Mouse (Mus musculus): ENCODE measurements around the gene Gapvd1. TPM values are rescaled to one million over a fixed set of nuclear protein-coding genes. Genes with fewer than 3 reads are reported as not detected.

Gapvd1 gene
- total RNA-seq, 2 experiments from 2014 or later: 93.3 to 109 TPM

- no peak for DNase-seq (ENCODE audit: low spot score in 2 of 2)
- intact Hi-C loops (cut with DNase I): loop anchor here (10.0 kb wide), 1 partner anchor 821 kb away; no protein-coding TSS in a partner anchor
These were observed 109.0 kb downstream of the Gapvd1 start for GRCm38 (mm10) chr2:34645851-34646540.

- intact Hi-C loops (cut with DNase I): loop anchor here (10.0 kb wide), 1 partner anchor 820 kb away; no protein-coding TSS in a partner anchor
- DNase-seq (ENCODE audit: low spot score in 2 of 2): no peak
These were observed 110.2 kb downstream of the Gapvd1 start for GRCm38 (mm10) chr2:34644571-34645526.

- intact Hi-C loops (cut with DNase I): loop anchor here (10.0 kb wide), 1 partner anchor 818 kb away; no protein-coding TSS in a partner anchor
- DNase-seq (ENCODE audit: low spot score in 2 of 2): no peak
These were observed 112.7 kb downstream of the Gapvd1 start for GRCm38 (mm10) chr2:34642351-34642750.

- intact Hi-C loops (cut with DNase I): loop anchor here (2.0 to 10.0 kb wide), 2 partner anchors 665 to 815 kb away; no protein-coding TSS in a partner anchor
- no peak for DNase-seq (ENCODE audit: low spot score in 2 of 2)
These were observed 115.3 kb downstream of the Gapvd1 start for GRCm38 (mm10) chr2:34639725-34640124.

GRCm38 (mm10) chr2:34638955-34639650 is 115.9 kb downstream of the Gapvd1 start:
- peak; percentile 78 for DNase-seq (ENCODE audit: low spot score in 2 of 2)
- intact Hi-C loops (cut with DNase I): loop anchor here (2.0 kb wide), 1 partner anchor 664 kb away; no protein-coding TSS in a partner anchor

GRCm38 (mm10) chr2:34635249-34636165 is 119.5 kb downstream of the Gapvd1 start:
- DNase-seq (ENCODE audit: low spot score in 2 of 2): no peak
- intact Hi-C loops (cut with DNase I): no loop called here

- no peak for DNase-seq (ENCODE audit: low spot score in 2 of 2)
- intact Hi-C loops (cut with DNase I): no loop called here
These were observed 123.0 kb downstream of the Gapvd1 start for GRCm38 (mm10) chr2:34632051-34632450.

GRCm38 (mm10) chr2:34630445-34630844 is 124.6 kb downstream of the Gapvd1 start:
- no peak for DNase-seq (ENCODE audit: low spot score in 2 of 2)
- intact Hi-C loops (cut with DNase I): no loop called here

GRCm38 (mm10) chr2:34629758-34630157 is 125.3 kb downstream of the Gapvd1 start:
- intact Hi-C loops (cut with DNase I): no loop called here
- DNase-seq (ENCODE audit: low spot score in 2 of 2): no peak

- DNase-seq (ENCODE audit: low spot score in 2 of 2): no peak
- intact Hi-C loops (cut with DNase I): no loop called here
These were observed 126.0 kb downstream of the Gapvd1 start for GRCm38 (mm10) chr2:34628903-34629540.

GRCm38 (mm10) chr2:34627328-34628226 is 127.5 kb downstream of the Gapvd1 start:
- no peak for DNase-seq (ENCODE audit: low spot score in 2 of 2)
- intact Hi-C loops (cut with DNase I): no loop called here

Other genes with a start within 250 kb of the Gapvd1 start
- gene Hspa5, start 16.7 kb upstream of the Gapvd1 start, total RNA-seq (2021): 100 to 1,000 TPM; 256 to 388 TPM
- 10 to 100 TPM; 29.2 to 36.3 TPM for gene Rabepk, start 44.7 kb upstream of the Gapvd1 start, total RNA-seq (2021)
- 10 to 100 TPM; 88.7 to 94.6 TPM for gene Fbxw2, start 71.1 kb upstream of the Gapvd1 start, total RNA-seq (2021)
- gene Gm34653, start 77.8 kb upstream of the Gapvd1 start, total RNA-seq (2021): not detected
- gene Cutal, start 119.2 kb upstream of the Gapvd1 start, total RNA-seq (2021): under 1 TPM; 0.37 to 0.93 TPM
- 10 to 100 TPM; 35.7 to 35.9 TPM for gene Psmd5, start 119.7 kb upstream of the Gapvd1 start, total RNA-seq (2021)
- 1 to 10 TPM in 1 of 2 experiments, under 1 TPM in 1; 0.29 to 1.4 TPM for gene Phf19, start 158.8 kb upstream of the Gapvd1 start, total RNA-seq (2021)
- gene Traf1, start 206.5 kb upstream of the Gapvd1 start, total RNA-seq (2021): 1 to 10 TPM; 1.2 to 1.4 TPM